Mouse (Mus musculus): Measurements from ENCODE around the gene Adam29. TPM values are rescaled to one million over a fixed set of nuclear protein-coding genes. Genes with fewer than 3 reads are reported as not detected.

Adam29 gene
- not detected for total RNA-seq (2021)

DNA sequence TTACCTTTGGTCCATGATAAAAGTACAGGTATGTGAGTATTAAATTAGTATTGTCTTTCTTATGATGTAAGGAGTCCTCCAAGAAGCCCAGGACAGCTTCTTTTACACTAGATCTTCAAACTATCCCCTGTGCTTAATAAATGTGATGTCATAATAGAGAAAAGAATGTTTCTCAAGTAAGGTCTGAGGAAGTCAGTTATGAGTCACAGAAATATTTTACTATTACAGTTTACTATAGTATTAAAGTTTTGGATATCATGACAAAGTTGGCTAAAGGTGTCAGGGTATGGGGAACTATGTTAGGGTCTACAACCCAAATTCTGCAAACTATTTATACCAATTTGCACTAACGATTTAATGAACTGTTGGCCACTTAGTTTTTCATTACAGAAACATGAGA, at the start of gene Adam29:
Adam29 (minus strand) TSS at position 101 of the 400 bp plus-strand sequence.
- DNase-seq (ENCODE audit: low spot score in 2 of 2), result no peak
- intact Hi-C loops (cut with DNase I), result no loop called here

DNA sequence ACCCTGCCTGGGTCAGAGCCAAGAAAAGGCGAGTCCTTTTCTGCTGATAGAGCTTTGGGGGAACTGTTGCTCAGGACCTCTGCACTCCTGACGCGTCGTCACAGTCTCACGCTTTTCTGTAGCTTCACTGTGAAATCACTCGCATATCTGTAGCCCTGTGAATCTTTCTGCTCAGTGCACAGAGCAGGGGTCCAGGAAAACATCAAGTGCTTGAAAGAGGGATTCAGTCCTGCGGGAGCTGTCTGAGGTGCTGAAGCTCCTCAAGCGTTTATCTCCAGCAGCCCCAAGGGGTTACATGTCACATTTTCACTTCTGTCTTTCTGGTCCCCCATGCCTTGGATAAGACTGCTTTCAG, 33.8 kb upstream of the Adam29 start:
- intact Hi-C loops (cut with DNase I), result no loop called here
- no peak for DNase-seq (ENCODE audit: low spot score in 2 of 2)

DNA sequence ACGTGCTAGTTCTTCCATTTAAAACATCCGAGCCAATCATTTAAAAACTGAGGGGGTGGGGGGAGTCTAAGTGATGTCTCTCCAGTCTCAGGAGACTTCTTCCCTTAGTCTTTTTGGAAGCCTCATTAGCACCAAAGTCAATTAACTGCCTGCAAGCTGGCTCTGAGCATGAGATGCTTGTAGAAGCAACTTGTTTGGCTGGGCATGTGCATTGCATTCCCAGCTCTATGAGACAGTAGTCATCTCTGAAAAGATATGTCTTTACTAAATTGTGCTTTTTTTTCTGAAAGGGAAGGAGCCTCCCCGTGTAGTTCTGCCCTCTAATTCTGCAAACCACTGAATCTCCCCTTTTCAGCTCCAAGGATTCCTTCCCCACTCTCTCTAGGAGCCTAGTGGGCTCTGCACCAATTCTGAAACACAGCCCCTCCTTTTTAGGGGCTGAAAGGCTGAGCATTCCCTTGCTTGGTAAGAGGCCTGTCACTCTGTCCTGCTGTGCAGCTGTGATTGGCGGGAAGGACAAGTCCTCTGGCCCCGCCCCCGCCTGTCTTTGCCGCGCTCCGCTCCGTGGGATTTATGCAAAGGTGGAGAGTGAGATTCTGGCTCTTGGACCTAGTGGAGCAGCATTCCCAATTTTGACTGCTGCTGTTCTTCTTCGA, 33.2 kb upstream of the Adam29 start, which contains the start of gene Glra3:
Glra3 (plus strand) TSS at position 591 of the 656 bp plus-strand sequence.
- intact Hi-C loops (cut with DNase I), result no loop called here
- peak; percentile 34 to 55 for DNase-seq (ENCODE audit: low spot score in 2 of 2)

Other genes with a start within 250 kb of the Adam29 start
- 1 to 10 TPM; 6.3 to 8.1 TPM for gene Glra3, start 33.5 kb upstream of the Adam29 start, total RNA-seq (2021)